Mouse (Mus musculus): Measurements from ENCODE around the gene 1700016H13Rik. TPM values are rescaled to one million over a fixed set of nuclear protein-coding genes. Genes with fewer than 3 reads are reported as not detected.

1700016H13Rik gene
- polyA plus RNA-seq, 2 experiments: not detected

DNA sequence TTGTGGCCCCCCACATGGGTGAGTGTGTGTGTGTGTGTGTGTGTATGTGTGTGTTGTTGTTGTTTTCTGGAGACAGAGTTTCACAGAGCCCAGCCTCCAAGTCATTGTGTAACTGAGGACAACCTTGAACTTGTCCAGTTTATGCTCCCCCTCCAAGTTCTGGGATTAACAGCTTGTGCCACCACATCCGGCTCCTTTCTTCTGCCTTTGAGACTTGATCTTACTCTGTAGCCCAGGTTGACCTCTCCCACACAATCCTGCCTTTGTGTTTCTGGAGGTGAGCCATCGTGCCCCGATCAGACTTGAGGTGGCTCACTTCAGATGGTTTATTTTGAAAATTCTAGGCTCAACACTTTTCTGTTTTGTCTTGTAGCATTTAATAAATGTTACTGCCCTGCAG, 26.0 kb upstream of the 1700016H13Rik start:
- WGBS (ENCODE audit: insufficient replicate concordance): 61% methylated on average over 3 of the region's 3 CpGs
- Histone ChIP-seq H3K4me3 (ENCODE audit: insufficient read depth in 1 of 2, low read depth in 2 of 2, low read length in 2 of 2) (no peak overlapping the region), H3K9ac (replicated peaks) (no peak overlapping the region), H3K9me3 (ENCODE audit: control insufficient read depth, low read length) (no peaks in the 10 kb centered on the region), H3K27me3 (ENCODE audit: control insufficient read depth, insufficient read depth, low read length) (no peaks in the 10 kb centered on the region), H3K4me1 (replicated peaks; ENCODE audit: control insufficient read depth in 2 of 2, insufficient read depth in 2 of 2, low read length in 1 of 2) (no peaks in the 10 kb centered on the region), H3K36me3 (replicated peaks; ENCODE audit: control insufficient read depth, insufficient read depth, low read depth) (no peaks in the 10 kb centered on the region), H3K27ac (no peak overlapping the region), H3K4me2 (ENCODE audit: low read depth) (no peak overlapping the region)
- TF ChIP-seq CTCF (IDR thresholded peaks at IDR 0.05; ENCODE audit: low read depth): no peak
- no peak for TF ChIP-seq EP300 (IDR thresholded peaks at IDR 0.05; ENCODE audit: low read depth)
- ATAC-seq (ENCODE audit: insufficient read depth) (no peak), DNase-seq (ENCODE audit: low read depth in 3 of 3, low spot score in 3 of 3) (no peak)

DNA sequence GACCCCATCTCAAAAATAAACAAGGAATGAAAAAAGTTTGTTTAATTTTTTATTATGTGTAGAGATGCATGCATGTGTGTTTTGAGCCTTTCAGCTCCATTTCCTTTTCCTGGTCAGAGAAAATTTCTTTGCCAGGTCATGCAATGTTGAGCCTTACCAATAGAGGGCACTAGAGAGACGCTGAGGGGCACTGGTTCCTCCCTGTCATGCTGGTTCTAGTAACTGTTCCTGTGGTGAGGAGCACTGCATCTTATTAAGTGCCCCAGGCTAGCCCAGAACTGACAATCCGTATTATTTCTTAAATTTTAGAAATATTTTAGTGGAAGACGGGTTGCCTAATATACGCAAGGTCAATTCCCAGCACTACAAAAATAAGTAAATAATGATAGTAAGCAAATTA, 24.6 kb upstream of the 1700016H13Rik start:
- ATAC-seq (ENCODE audit: insufficient read depth): peak; percentile 61; the same call in 1 of the 2 replicates
- Histone ChIP-seq H3K27ac (no peak overlapping the region), H3K9ac (replicated peaks) (no peak overlapping the region), H3K36me3 (replicated peaks; ENCODE audit: control insufficient read depth, insufficient read depth, low read depth) (no peaks in the 10 kb centered on the region), H3K4me1 (replicated peaks; ENCODE audit: control insufficient read depth in 2 of 2, insufficient read depth in 2 of 2, low read length in 1 of 2) (no peaks in the 10 kb centered on the region), H3K27me3 (ENCODE audit: control insufficient read depth, insufficient read depth, low read length) (no peaks in the 10 kb centered on the region), H3K4me2 (ENCODE audit: low read depth) (no peak overlapping the region), H3K4me3 (ENCODE audit: insufficient read depth in 1 of 2, low read depth in 2 of 2, low read length in 2 of 2) (no peak overlapping the region), H3K9me3 (ENCODE audit: control insufficient read depth, low read length) (no peaks in the 10 kb centered on the region)
- 21% methylated on average over 4 of the region's 4 CpGs for WGBS (ENCODE audit: insufficient replicate concordance)
- peak; percentile 95 for TF ChIP-seq CTCF (IDR thresholded peaks at IDR 0.05; ENCODE audit: low read depth)
- no peak for TF ChIP-seq EP300 (IDR thresholded peaks at IDR 0.05; ENCODE audit: low read depth)
- peak; percentile 40 to 64 (median 50) for DNase-seq (ENCODE audit: low read depth in 3 of 3, low spot score in 3 of 3)

DNA sequence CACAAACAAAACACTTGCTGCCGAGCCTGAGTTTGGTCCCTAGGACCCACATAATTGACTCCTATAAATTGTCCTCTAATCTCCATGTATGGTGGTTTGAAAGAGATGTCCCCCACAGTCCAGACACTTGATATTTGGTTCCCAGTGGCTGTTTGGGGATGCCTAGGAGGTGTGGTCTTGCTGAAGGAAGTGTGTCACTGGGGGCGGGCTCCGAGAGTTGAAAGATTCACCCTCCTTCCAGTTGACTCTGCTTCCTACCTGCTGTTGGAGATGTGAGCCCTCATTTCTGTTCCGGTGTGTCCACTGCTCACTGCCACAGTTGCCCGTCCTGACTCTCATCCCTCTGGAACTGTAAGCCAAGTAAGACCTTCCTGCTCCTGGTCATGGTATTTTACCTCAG, 23.2 kb upstream of the 1700016H13Rik start:
- H3K4me3 ChIP-seq (ENCODE audit: insufficient read depth in 1 of 2, low read depth in 2 of 2, low read length in 2 of 2): no peak overlapping the region
- no peaks in the 10 kb centered on the region for H3K4me1 ChIP-seq (replicated peaks; ENCODE audit: control insufficient read depth in 2 of 2, insufficient read depth in 2 of 2, low read length in 1 of 2)
- DNase-seq (ENCODE audit: low read depth in 3 of 3, low spot score in 3 of 3) (no peak), ATAC-seq (ENCODE audit: insufficient read depth) (no peak)
- no peaks in the 10 kb centered on the region for H3K36me3 ChIP-seq (replicated peaks; ENCODE audit: control insufficient read depth, insufficient read depth, low read depth)
- H3K9ac ChIP-seq (replicated peaks): no peak overlapping the region
- H3K4me2 ChIP-seq (ENCODE audit: low read depth): no peak overlapping the region
- H3K9me3 ChIP-seq (ENCODE audit: control insufficient read depth, low read length): no peaks in the 10 kb centered on the region
- no peaks in the 10 kb centered on the region for H3K27me3 ChIP-seq (ENCODE audit: control insufficient read depth, insufficient read depth, low read length)
- H3K27ac ChIP-seq: no peak overlapping the region
- WGBS (ENCODE audit: insufficient replicate concordance): 73% methylated on average over 5 of the region's 5 CpGs
- TF ChIP-seq EP300 (IDR thresholded peaks at IDR 0.05; ENCODE audit: low read depth) (no peak), CTCF (IDR thresholded peaks at IDR 0.05; ENCODE audit: low read depth) (no peak)

DNA sequence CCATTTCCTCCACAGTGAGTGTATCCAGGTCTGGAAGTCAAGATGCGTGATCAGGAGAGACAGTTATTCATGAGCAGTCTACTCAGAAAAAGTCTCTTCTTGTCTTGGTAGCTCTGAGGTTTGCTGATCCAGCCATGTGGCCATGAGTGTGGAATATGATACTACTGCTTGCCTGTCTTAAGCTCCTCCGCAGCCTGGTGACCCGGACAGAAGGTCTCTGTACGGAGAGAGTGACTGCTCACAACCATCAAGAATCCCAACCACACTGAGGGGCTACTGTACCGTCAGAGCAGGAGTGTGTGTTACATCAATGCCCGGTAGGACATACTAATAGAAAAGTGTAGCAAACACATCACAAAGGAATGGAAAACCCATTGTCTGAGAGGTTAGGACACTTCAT, 22.1 kb upstream of the 1700016H13Rik start:
- ATAC-seq (ENCODE audit: insufficient read depth) (no peak), DNase-seq (ENCODE audit: low read depth in 3 of 3, low spot score in 3 of 3) (no peak)
- H3K27ac ChIP-seq: no peak overlapping the region
- H3K4me1 ChIP-seq (replicated peaks; ENCODE audit: control insufficient read depth in 2 of 2, insufficient read depth in 2 of 2, low read length in 1 of 2): no peaks in the 10 kb centered on the region
- H3K36me3 ChIP-seq (replicated peaks; ENCODE audit: control insufficient read depth, insufficient read depth, low read depth): no peaks in the 10 kb centered on the region
- 75% methylated on average over 6 of the region's 6 CpGs for WGBS (ENCODE audit: insufficient replicate concordance)
- H3K9ac ChIP-seq (replicated peaks): no peak overlapping the region
- H3K27me3 ChIP-seq (ENCODE audit: control insufficient read depth, insufficient read depth, low read length): no peaks in the 10 kb centered on the region
- H3K4me2 ChIP-seq (ENCODE audit: low read depth): no peak overlapping the region
- H3K4me3 ChIP-seq (ENCODE audit: insufficient read depth in 1 of 2, low read depth in 2 of 2, low read length in 2 of 2): no peak overlapping the region
- H3K9me3 ChIP-seq (ENCODE audit: control insufficient read depth, low read length): no peaks in the 10 kb centered on the region
- TF ChIP-seq EP300 (IDR thresholded peaks at IDR 0.05; ENCODE audit: low read depth) (no peak), CTCF (IDR thresholded peaks at IDR 0.05; ENCODE audit: low read depth) (no peak)

DNA sequence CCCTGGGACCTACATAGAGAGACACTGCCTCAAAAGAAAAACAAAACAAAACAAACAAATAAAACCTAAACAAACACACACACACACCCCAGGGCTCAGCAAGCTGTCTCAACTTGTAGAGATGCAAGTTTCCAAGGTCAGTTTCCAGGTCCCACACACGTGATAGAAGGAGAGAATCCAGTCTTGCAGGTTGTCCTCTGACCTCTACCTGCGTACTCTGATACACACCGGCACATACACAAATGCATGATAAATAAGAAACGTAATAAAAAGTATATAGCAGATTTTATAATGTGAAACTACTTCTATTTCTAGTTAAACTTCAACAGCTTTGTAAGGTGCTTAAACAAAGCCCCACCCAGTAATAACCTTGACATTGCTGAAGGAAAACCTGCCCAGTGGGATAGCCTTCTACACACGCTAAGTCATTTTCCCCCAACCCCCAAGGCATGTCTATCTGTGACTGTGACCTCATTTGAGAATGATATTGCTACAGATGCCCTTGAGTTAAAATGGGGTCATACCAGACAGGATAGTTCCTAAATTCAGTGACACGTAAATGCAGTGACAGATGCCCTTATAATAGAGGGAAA, 20.6 kb upstream of the 1700016H13Rik start:
- no peaks in the 10 kb centered on the region for H3K4me1 ChIP-seq (replicated peaks; ENCODE audit: control insufficient read depth in 2 of 2, insufficient read depth in 2 of 2, low read length in 1 of 2)
- no peaks in the 10 kb centered on the region for H3K27me3 ChIP-seq (ENCODE audit: control insufficient read depth, insufficient read depth, low read length)
- no peak overlapping the region for H3K4me3 ChIP-seq (ENCODE audit: insufficient read depth in 1 of 2, low read depth in 2 of 2, low read length in 2 of 2)
- H3K4me2 ChIP-seq (ENCODE audit: low read depth): no peak overlapping the region
- no peak for ATAC-seq (ENCODE audit: insufficient read depth)
- 65% methylated on average over 6 of the region's 6 CpGs for WGBS (ENCODE audit: insufficient replicate concordance)
- H3K9ac ChIP-seq (replicated peaks): no peak overlapping the region
- no peaks in the 10 kb centered on the region for H3K9me3 ChIP-seq (ENCODE audit: control insufficient read depth, low read length)
- no peak overlapping the region for H3K27ac ChIP-seq
- TF ChIP-seq EP300 (IDR thresholded peaks at IDR 0.05; ENCODE audit: low read depth) (no peak), CTCF (IDR thresholded peaks at IDR 0.05; ENCODE audit: low read depth) (no peak)
- DNase-seq (ENCODE audit: low read depth in 3 of 3, low spot score in 3 of 3): no peak
- no peaks in the 10 kb centered on the region for H3K36me3 ChIP-seq (replicated peaks; ENCODE audit: control insufficient read depth, insufficient read depth, low read depth)

Measured in liver, embryonic 14.5 days (tissue).